Mouse (Mus musculus): ENCODE data around the gene Mrps33. TPM values are rescaled to one million over a fixed set of nuclear protein-coding genes. Genes with fewer than 3 reads are reported as not detected.
A peak's percentile ranks its signal among the peaks of the same experiment; 100 is the strongest.

The Mrps33 gene
- polyA plus RNA-seq, 2 experiments = 94.6 to 99.4 TPM

DNA sequence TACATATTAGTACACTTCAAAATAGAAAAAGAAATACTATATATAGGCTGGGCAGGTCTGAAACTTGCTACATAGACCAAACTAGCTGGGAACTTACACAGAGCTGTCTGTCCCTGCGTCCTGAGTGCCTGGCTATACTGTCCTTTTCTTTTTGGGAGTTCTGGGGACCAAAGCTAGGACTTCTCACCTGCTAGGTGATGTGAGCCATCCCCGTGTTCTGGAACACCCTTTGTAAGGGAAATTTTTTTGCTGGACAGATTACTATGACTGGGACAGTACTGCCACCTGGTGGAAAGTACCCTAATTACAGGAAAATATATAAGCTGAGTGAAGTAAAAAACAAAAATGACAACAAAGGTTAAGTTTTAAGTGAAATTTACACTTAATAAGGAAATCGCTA lies 28.2 kb downstream of the Mrps33 start:
- DNase-seq (ENCODE audit: low read depth in 3 of 3, low spot score in 3 of 3) (peak; percentile 13 to 35 (median 14)), ATAC-seq (ENCODE audit: insufficient read depth) (no peak)

DNA sequence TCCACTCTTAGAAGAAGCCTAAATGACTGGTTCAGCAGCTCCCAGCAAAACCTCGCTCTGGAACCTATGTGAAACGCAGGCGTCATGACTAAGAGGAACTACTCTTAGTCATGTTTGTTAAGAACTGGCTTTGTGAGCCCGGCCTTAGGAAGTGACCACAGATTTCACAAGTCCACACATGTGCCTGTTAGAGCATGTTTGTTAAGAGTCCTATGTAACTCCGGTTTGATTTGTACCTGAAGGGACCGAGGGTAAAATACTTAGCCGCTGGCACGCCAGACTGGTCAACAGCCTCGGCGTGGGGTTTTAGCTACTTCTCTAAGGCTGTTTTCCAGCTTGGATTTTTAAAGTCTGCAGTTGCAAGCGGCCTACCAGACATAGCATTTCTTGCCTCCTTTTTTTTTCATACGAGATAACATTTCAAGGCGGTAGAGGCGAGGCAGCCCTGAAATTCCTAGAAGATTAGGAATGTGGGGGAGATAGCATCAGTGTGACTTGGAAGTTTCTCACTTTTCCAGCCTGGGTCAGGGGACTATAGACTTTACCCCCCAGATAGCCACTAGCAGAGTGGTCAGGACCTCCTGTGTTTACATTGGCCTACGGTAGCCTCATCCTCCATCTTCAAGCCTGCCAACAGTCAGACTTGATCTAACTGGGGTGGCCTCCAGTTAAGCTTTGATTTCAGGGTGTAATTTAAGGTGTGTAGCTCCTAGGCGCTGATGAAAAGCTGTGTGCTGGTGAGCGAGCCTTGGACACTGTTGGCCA lies 28.8 kb downstream of the Mrps33 start:
- no peak overlapping the region for H3K9ac ChIP-seq (replicated peaks)
- WGBS (ENCODE audit: insufficient replicate concordance) = 41% methylated on average over 17 of the region's 17 CpGs
- no peaks in the 10 kb centered on the region for H3K27me3 ChIP-seq (ENCODE audit: control insufficient read depth, insufficient read depth, low read length)
- H3K27ac ChIP-seq = no peak overlapping the region
- DNase-seq (ENCODE audit: low read depth in 3 of 3, low spot score in 3 of 3) (peak; percentile 10 to 30 (median 11)), ATAC-seq (ENCODE audit: insufficient read depth) (0 out of 2 replicates have a peak, but pooled peaks have one; percentile 31)
- no peaks in the 10 kb centered on the region for H3K36me3 ChIP-seq (replicated peaks; ENCODE audit: control insufficient read depth, insufficient read depth, low read depth)
- peak overlapping the region; percentile 60 for H3K4me2 ChIP-seq (ENCODE audit: low read depth)
- H3K4me3 ChIP-seq (ENCODE audit: insufficient read depth in 1 of 2, low read depth in 2 of 2, low read length in 2 of 2) = no peak overlapping the region
- H3K4me1 ChIP-seq (replicated peaks; ENCODE audit: control insufficient read depth in 2 of 2, insufficient read depth in 2 of 2, low read length in 1 of 2) = peaks cover 0 to 8% of the 10 kb centered on the region in 2 experiments; a peak in 2 of 4 replicates
- TF ChIP-seq CTCF (IDR thresholded peaks at IDR 0.05; ENCODE audit: low read depth) (no peak), EP300 (IDR thresholded peaks at IDR 0.05; ENCODE audit: low read depth) (no peak)
- H3K9me3 ChIP-seq (ENCODE audit: control insufficient read depth, low read length) = no peaks in the 10 kb centered on the region

More for the DNA sequence above, 28.2 kb downstream of the Mrps33 start:
- Histone ChIP-seq H3K9me3 (ENCODE audit: control insufficient read depth, low read length) (no peaks in the 10 kb centered on the region), H3K27me3 (ENCODE audit: control insufficient read depth, insufficient read depth, low read length) (no peaks in the 10 kb centered on the region), H3K4me2 (ENCODE audit: low read depth) (no peak overlapping the region), H3K9ac (replicated peaks) (no peak overlapping the region), H3K4me3 (ENCODE audit: insufficient read depth in 1 of 2, low read depth in 2 of 2, low read length in 2 of 2) (no peak overlapping the region), H3K36me3 (replicated peaks; ENCODE audit: control insufficient read depth, insufficient read depth, low read depth) (no peaks in the 10 kb centered on the region), H3K27ac (no peak overlapping the region), H3K4me1 (replicated peaks; ENCODE audit: control insufficient read depth in 2 of 2, insufficient read depth in 2 of 2, low read length in 1 of 2) (peaks cover 0 to 8% of the 10 kb centered on the region in 2 experiments; a peak in 2 of 4 replicates)
- WGBS (ENCODE audit: insufficient replicate concordance) = 16% methylated on average over 3 of the region's 3 CpGs
- peak; percentile 66 for TF ChIP-seq CTCF (IDR thresholded peaks at IDR 0.05; ENCODE audit: low read depth)
- no peak for TF ChIP-seq EP300 (IDR thresholded peaks at IDR 0.05; ENCODE audit: low read depth)

GRCm38 (mm10) chr6:39780857-39781666 lies 29.7 kb downstream of the Mrps33 start:
- 3% methylated on average over 18 of the region's 18 CpGs for WGBS (ENCODE audit: insufficient replicate concordance)
- Histone ChIP-seq H3K4me3 (ENCODE audit: insufficient read depth in 1 of 2, low read depth in 2 of 2, low read length in 2 of 2) (peak overlapping the region; percentile 10 to 38; a peak in 3 of 4 replicates), H3K9ac (replicated peaks) (no peak overlapping the region), H3K27me3 (ENCODE audit: control insufficient read depth, insufficient read depth, low read length) (no peaks in the 10 kb centered on the region), H3K27ac (no peak overlapping the region; the same call in 1 of the 2 replicates), H3K9me3 (ENCODE audit: control insufficient read depth, low read length) (no peaks in the 10 kb centered on the region), H3K36me3 (replicated peaks; ENCODE audit: control insufficient read depth, insufficient read depth, low read depth) (no peaks in the 10 kb centered on the region), H3K4me2 (ENCODE audit: low read depth) (peak overlapping the region; percentile 60), H3K4me1 (replicated peaks; ENCODE audit: control insufficient read depth in 2 of 2, insufficient read depth in 2 of 2, low read length in 1 of 2) (peaks cover 0 to 8% of the 10 kb centered on the region in 2 experiments; a peak in 2 of 4 replicates)
- ATAC-seq (ENCODE audit: insufficient read depth) (0 out of 2 replicates have a peak, but pooled peaks have one; percentile 21), DNase-seq (ENCODE audit: low read depth in 3 of 3, low spot score in 3 of 3) (no peak)
- TF ChIP-seq EP300 (IDR thresholded peaks at IDR 0.05; ENCODE audit: low read depth) (no peak), CTCF (IDR thresholded peaks at IDR 0.05; ENCODE audit: low read depth) (no peak)

DNA sequence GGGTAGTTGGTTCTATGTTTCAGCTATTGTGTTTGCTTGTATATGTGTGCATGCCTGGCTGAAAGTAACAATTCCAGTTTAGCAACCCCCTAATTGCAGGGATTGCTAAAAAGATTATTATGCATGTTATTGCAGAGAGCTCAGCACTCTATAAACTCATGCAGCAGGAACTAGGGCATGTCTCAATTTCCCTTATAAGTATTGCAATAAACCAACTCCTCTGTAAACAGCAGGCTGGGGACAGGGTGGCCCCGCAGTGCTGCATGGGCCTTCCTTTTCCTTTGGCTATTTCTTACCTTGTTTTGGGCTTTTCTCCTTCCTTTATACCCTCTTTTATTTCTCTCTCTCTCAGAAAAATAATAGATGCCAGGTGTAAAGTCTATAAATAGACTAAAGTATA lies 32.3 kb downstream of the Mrps33 start:
- no peak for ATAC-seq (ENCODE audit: insufficient read depth)
- H3K9ac ChIP-seq (replicated peaks) = no peak overlapping the region
- no peak overlapping the region for H3K27ac ChIP-seq
- H3K4me3 ChIP-seq (ENCODE audit: insufficient read depth in 1 of 2, low read depth in 2 of 2, low read length in 2 of 2) = no peak overlapping the region
- no peaks in the 10 kb centered on the region for H3K36me3 ChIP-seq (replicated peaks; ENCODE audit: control insufficient read depth, insufficient read depth, low read depth)
- H3K27me3 ChIP-seq (ENCODE audit: control insufficient read depth, insufficient read depth, low read length) = no peaks in the 10 kb centered on the region
- no peaks in the 10 kb centered on the region for H3K9me3 ChIP-seq (ENCODE audit: control insufficient read depth, low read length)
- WGBS (ENCODE audit: insufficient replicate concordance) = 59% methylated on average over 1 of the region's 1 CpGs
- TF ChIP-seq CTCF (IDR thresholded peaks at IDR 0.05; ENCODE audit: low read depth) (no peak), EP300 (IDR thresholded peaks at IDR 0.05; ENCODE audit: low read depth) (no peak)
- no peak overlapping the region for H3K4me2 ChIP-seq (ENCODE audit: low read depth)
- H3K4me1 ChIP-seq (replicated peaks; ENCODE audit: control insufficient read depth in 2 of 2, insufficient read depth in 2 of 2, low read length in 1 of 2) = peaks cover 0 to 8% of the 10 kb centered on the region in 2 experiments; a peak in 2 of 4 replicates
- no peak for DNase-seq (ENCODE audit: low read depth in 3 of 3, low spot score in 3 of 3)

GRCm38 (mm10) chr6:39776275-39776674 lies 34.5 kb downstream of the Mrps33 start:
- DNase-seq (ENCODE audit: low read depth in 3 of 3, low spot score in 3 of 3) (no peak), ATAC-seq (ENCODE audit: insufficient read depth) (no peak)
- H3K4me3 ChIP-seq (ENCODE audit: insufficient read depth in 1 of 2, low read depth in 2 of 2, low read length in 2 of 2) = no peak overlapping the region
- H3K9me3 ChIP-seq (ENCODE audit: control insufficient read depth, low read length) = no peaks in the 10 kb centered on the region
- no peaks in the 10 kb centered on the region for H3K36me3 ChIP-seq (replicated peaks; ENCODE audit: control insufficient read depth, insufficient read depth, low read depth)
- no peak overlapping the region for H3K4me2 ChIP-seq (ENCODE audit: low read depth)
- 67% methylated on average over 6 of the region's 6 CpGs for WGBS (ENCODE audit: insufficient replicate concordance)
- no peak for TF ChIP-seq EP300 (IDR thresholded peaks at IDR 0.05; ENCODE audit: low read depth)
- TF ChIP-seq CTCF (IDR thresholded peaks at IDR 0.05; ENCODE audit: low read depth) = no peak
- no peaks in the 10 kb centered on the region for H3K27me3 ChIP-seq (ENCODE audit: control insufficient read depth, insufficient read depth, low read length)
- no peak overlapping the region for H3K9ac ChIP-seq (replicated peaks)
- H3K4me1 ChIP-seq (replicated peaks; ENCODE audit: control insufficient read depth in 2 of 2, insufficient read depth in 2 of 2, low read length in 1 of 2) = 0 out of 4 replicates have a peak, but pooled peaks cover 0 to 2% of the 10 kb centered on the region in 2 experiments
- no peak overlapping the region for H3K27ac ChIP-seq

Measured in liver, embryonic 14.5 days (tissue).